Mouse (Mus musculus) intestine, postnatal 0 days (tissue): ENCODE measurements around the gene Ptpn12. TPM values are rescaled to one million over a fixed set of nuclear protein-coding genes. Genes with fewer than 3 reads are reported as not detected.

Experiments
- ATAC-seq: fragments of 200-750 bp; cut with Nextera tagmentation; 2 replicates; pipeline ENCODE4 v1.8.0; 2017; ENCODE audit warnings: mild to moderate bottlenecking, moderate TSS enrichment, moderate library complexity
- H3K27ac ChIP-seq: fragments of 300-500 bp; sonication (generic); 2 replicates; pipeline ENCODE4 v1.5.1; 2014; ENCODE audit warnings: mild to moderate bottlenecking, low read depth, low read length, moderate library complexity
- H3K27me3 ChIP-seq: fragments of 300-500 bp; sonication (generic); replicated peaks from 2 replicates; pipeline ENCODE4 v1.6.1; 2014; ENCODE audit warnings: low read length, mixed read lengths; ENCODE audit not compliant: control insufficient read depth, insufficient read depth
- H3K36me3 ChIP-seq: fragments of 300-500 bp; sonication (generic); 2 replicates; pipeline ENCODE4 v1.6.1; 2014; ENCODE audit warnings: mild to moderate bottlenecking, moderate library complexity; ENCODE audit not compliant: control insufficient read depth, insufficient read depth
- H3K4me1 ChIP-seq: fragments of 300-500 bp; sonication (generic); replicated peaks from 2 replicates; pipeline ENCODE4 v1.6.1; 2014; ENCODE audit warnings: antibody characterized with exemption, low read length, mixed read lengths; ENCODE audit not compliant: control insufficient read depth, insufficient read depth
- H3K4me2 ChIP-seq: fragments of 300-500 bp; sonication (generic); replicated peaks from 2 replicates; pipeline ENCODE4 v1.6.1; 2014; ENCODE audit warnings: low read depth, mild to moderate bottlenecking, moderate library complexity
- H3K4me3 ChIP-seq: fragments of 300-500 bp; sonication (generic); 2 replicates; pipeline ENCODE4 v1.5.1; 2014; ENCODE audit warnings: low read depth, low read length
- H3K9ac ChIP-seq: fragments of 300-500 bp; sonication (generic); 2 replicates; pipeline ENCODE4 v1.6.1; 2014; ENCODE audit warnings: mild to moderate bottlenecking, low read depth, low read length
- H3K9me3 ChIP-seq: fragments of 300-500 bp; sonication (generic); 2 replicates; pipeline ENCODE4 v1.6.1; 2016; ENCODE audit warnings: mixed run types; ENCODE audit not compliant: control insufficient read depth
- CTCF ChIP-seq: sonication (generic); IDR thresholded peaks from 2 replicates; pipeline ENCODE4 v1.5.1; 2016; ENCODE audit warnings: low read depth, mild to moderate bottlenecking, control low read depth, antibody characterized with exemption, moderate library complexity
- WGBS: fragments of 180-500 bp; shearing (Covaris S2); extraction: QIAGEN DNeasy Blood & Tissue Kit; methylation state at CpG from one replicate; pipeline ENCODE4 v1.1.7; 2014; 5-methylcytosine and 5-hydroxymethylcytosine counted together
- polyA plus RNA-seq: library from polyadenylated mRNA; unstranded; fragments of >200 nt; fragmentation: Nextera tagmentation; extraction: Ambion mirVana; gene quantifications from 2 replicates; pipeline ENCODE4 v1.2.1, GENCODE M21; 2015

The Ptpn12 gene
- polyA plus RNA-seq, 1 experiment from 2014 or later: 12.9 TPM

- Histone ChIP-seq H3K36me3 (no peaks in the 10 kb centered on the region), H3K27ac (no peak overlapping the region), H3K9me3 (no peaks in the 10 kb centered on the region), H3K4me2 (no peak overlapping the region), H3K4me3 (no peak overlapping the region), H3K4me1 (0 out of 2 replicates have a peak, but pooled peaks cover 2% of the 10 kb centered on the region), H3K9ac (no peak overlapping the region), H3K27me3 (no peaks in the 10 kb centered on the region)
- ATAC-seq: peak; percentile 69; the same call in 1 of the 2 replicates
- TF ChIP-seq CTCF: no peak
- 24% methylated on average over 5 of the region's 5 CpGs for WGBS
Measured at GRCm38 (mm10) chr5:20941205-20941604, 114.5 kb downstream of the Ptpn12 start.

- no peak for TF ChIP-seq CTCF
- H3K27me3 ChIP-seq: no peaks in the 10 kb centered on the region
- H3K4me2 ChIP-seq: no peak overlapping the region
- H3K36me3 ChIP-seq: no peaks in the 10 kb centered on the region
- ATAC-seq: no peak
- WGBS: 79% methylated on average over 4 of the region's 4 CpGs
- no peak overlapping the region for H3K27ac ChIP-seq
- no peaks in the 10 kb centered on the region for H3K9me3 ChIP-seq
- H3K4me3 ChIP-seq: no peak overlapping the region
- H3K4me1 ChIP-seq: 0 out of 2 replicates have a peak, but pooled peaks cover 5% of the 10 kb centered on the region
- no peak overlapping the region for H3K9ac ChIP-seq
Measured at GRCm38 (mm10) chr5:20940696-20941095, 115.0 kb downstream of the Ptpn12 start.

GRCm38 (mm10) chr5:20940040-20940571 is 115.6 kb downstream of the Ptpn12 start:
- H3K27ac ChIP-seq: no peak overlapping the region
- H3K9me3 ChIP-seq: no peaks in the 10 kb centered on the region
- H3K9ac ChIP-seq: no peak overlapping the region
- H3K4me2 ChIP-seq: no peak overlapping the region
- H3K27me3 ChIP-seq: no peaks in the 10 kb centered on the region
- H3K36me3 ChIP-seq: no peaks in the 10 kb centered on the region
- no peak for ATAC-seq
- H3K4me1 ChIP-seq: 0 out of 2 replicates have a peak, but pooled peaks cover 5% of the 10 kb centered on the region
- no peak overlapping the region for H3K4me3 ChIP-seq
- 78% methylated on average over 6 of the region's 6 CpGs for WGBS
- TF ChIP-seq CTCF: no peak

GRCm38 (mm10) chr5:20938523-20938922 is 117.2 kb downstream of the Ptpn12 start:
- no peak for ATAC-seq
- no peak overlapping the region for H3K4me3 ChIP-seq
- WGBS: 76% methylated on average over 5 of the region's 5 CpGs

More at GRCm38 (mm10) chr5:20938523-20938922, 117.2 kb downstream of the Ptpn12 start:
- Histone ChIP-seq H3K27ac (no peak overlapping the region), H3K9ac (no peak overlapping the region), H3K9me3 (no peaks in the 10 kb centered on the region), H3K36me3 (no peaks in the 10 kb centered on the region), H3K4me1 (0 out of 2 replicates have a peak, but pooled peaks cover 8% of the 10 kb centered on the region), H3K4me2 (no peak overlapping the region), H3K27me3 (no peaks in the 10 kb centered on the region)
- TF ChIP-seq CTCF: no peak

Other genes starting within 250 kb of the Ptpn12 start
- 2.3 and 3.0 TPM in 2 replicates for gene Phtf2, start 173.8 kb downstream of the Ptpn12 start, polyA plus RNA-seq
- 43.6 and 44.8 TPM in 2 replicates for gene Tmem60, start 173.7 kb downstream of the Ptpn12 start, polyA plus RNA-seq
- gene Rsbn1l, start 99.5 kb downstream of the Ptpn12 start, polyA plus RNA-seq: 3.7 and 4.3 TPM in 2 replicates
- gene Gsap, start 130.3 kb upstream of the Ptpn12 start, polyA plus RNA-seq: 0.81 and 0.97 TPM in 2 replicates